Mouse (Mus musculus) ES-E14 (cell line): ENCODE results near the gene Serpinb2.

Source experiments
- CHD2 ChIP-seq: IDR thresholded peaks from 2 replicates; pipeline ENCODE4 v1.6.1; 2014; ENCODE audit warnings: mild to moderate bottlenecking, low read depth, low read length, inconsistent platforms
- HCFC1 ChIP-seq: IDR thresholded peaks from 2 replicates; pipeline ENCODE4 v1.6.1; 2012; ENCODE audit warnings: low read length, inconsistent platforms, borderline replicate concordance; ENCODE audit not compliant: insufficient read depth
- MAFK ChIP-seq: IDR thresholded peaks from 2 replicates; pipeline ENCODE4 v1.6.1; 2014; ENCODE audit warnings: mild to moderate bottlenecking, low read depth, low read length, inconsistent platforms; ENCODE audit not compliant: insufficient read depth
- ZC3H11A ChIP-seq: IDR thresholded peaks from 2 replicates; pipeline ENCODE4 v1.6.1; 2012; ENCODE audit warnings: low read depth, mild to moderate bottlenecking, inconsistent platforms, low read length, borderline replicate concordance
- ZNF384 ChIP-seq: IDR thresholded peaks from 2 replicates; pipeline ENCODE4 v1.6.1; 2012; ENCODE audit warnings: low read depth, low read length, inconsistent platforms

- TF ChIP-seq CHD2 (no peak), HCFC1 (no peak), ZC3H11A (no peak), ZNF384 (no peak), MAFK (no peak)
These were observed at the start of gene Serpinb2 for GRCm38 (mm10) chr1:107511252-107511651.
